Mouse (Mus musculus): Measurements from ENCODE around the gene Gm9513.

- TF ChIP-seq CTCF (IDR thresholded peaks at IDR 0.05; ENCODE audit: borderline replicate concordance, extremely low read depth, insufficient read depth, insufficient read length) (no peak), POLR2A (IDR thresholded peaks at IDR 0.05; ENCODE audit: borderline replicate concordance, extremely low read depth, insufficient read depth, insufficient read length, poor library complexity, severe bottlenecking) (no peak)
Measured at GRCm38 (mm10) chr9:36431584-36431983, 43.9 kb upstream of the Gm9513 start, which contains the start of gene Gm7257.
